Mouse (Mus musculus) embryonic facial prominence, embryonic 15.5 days (tissue): Measurements from ENCODE around the gene BC034090. TPM values are rescaled to one million over a fixed set of nuclear protein-coding genes. Genes with fewer than 3 reads are reported as not detected.

Experiments used
- polyA plus RNA-seq: library from polyadenylated mRNA; unstranded; fragments of >200 nt; fragmentation: Nextera tagmentation; extraction: Ambion mirVana; gene quantifications from 2 replicates; pipeline ENCODE4 v1.2.1, GENCODE M21; 2015

The BC034090 gene
- polyA plus RNA-seq, 1 experiment from 2014 or later = 6.3 TPM

Other genes starting within 250 kb of the BC034090 start
- 10.4 and 10.8 TPM in 2 replicates for gene Ier5, start 144.8 kb downstream of the BC034090 start, polyA plus RNA-seq
- gene Mr1, start 97.6 kb downstream of the BC034090 start, polyA plus RNA-seq = 9.5 and 11.3 TPM in 2 replicates
- 76.0 and 86.5 TPM in 2 replicates for gene Stx6, start 85.7 kb downstream of the BC034090 start, polyA plus RNA-seq
- 7.3 and 7.4 TPM in 2 replicates for gene Xpr1, start 173.0 kb upstream of the BC034090 start, polyA plus RNA-seq